Mouse (Mus musculus): Measurements from ENCODE around the gene Ggnbp2.
"Not testable (repeated sequence)": the region's sequence is repeated elsewhere in the genome, so short reads cannot be mapped to it uniquely, and the experiment has no call there.

Gene Ggnbp2

DNA sequence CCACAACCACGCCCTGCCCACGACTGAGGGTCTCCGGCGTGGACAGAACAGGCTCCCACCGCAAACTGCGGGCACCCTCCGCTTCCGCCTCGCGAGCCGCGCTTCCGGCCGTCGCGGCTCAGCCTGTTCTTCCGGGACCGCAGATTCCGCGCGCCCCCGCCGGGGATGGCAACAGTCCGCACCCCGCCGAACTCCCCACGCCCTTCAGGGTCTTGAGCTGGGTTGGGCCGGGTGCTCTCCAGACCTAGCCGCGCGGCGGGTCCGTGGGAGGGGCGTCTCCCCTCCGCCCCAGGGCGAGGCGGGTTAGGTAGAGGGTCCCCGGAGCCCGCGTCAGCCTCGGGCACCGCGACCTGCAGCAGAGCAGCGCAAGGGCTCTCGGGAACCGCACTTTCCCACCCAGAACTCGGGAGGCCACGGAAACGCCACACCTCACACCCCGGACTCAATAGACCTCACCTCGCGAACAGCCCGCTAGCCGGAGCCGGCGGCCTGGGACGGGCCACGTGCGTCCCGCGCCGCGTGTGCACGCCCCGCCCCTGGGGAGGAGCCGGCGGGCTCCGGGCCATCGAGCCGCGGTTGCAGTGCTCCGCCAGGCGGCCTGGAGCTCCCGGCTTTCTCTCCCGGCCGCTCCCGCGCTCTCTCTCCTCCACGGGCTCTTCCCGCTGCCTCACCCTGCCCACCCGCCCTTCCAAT is 9.3 kb upstream of the Ggnbp2 start, which contains the start of the genes Myo19 and Pigw:
TSS of gene Myo19 (plus strand) at position 377 of the 693 bp plus-strand sequence.
TSS of gene Pigw (minus strand) at position 514 of the 693 bp plus-strand sequence.
- intact Hi-C loops (cut with DNase I), result no loop called here

DNA sequence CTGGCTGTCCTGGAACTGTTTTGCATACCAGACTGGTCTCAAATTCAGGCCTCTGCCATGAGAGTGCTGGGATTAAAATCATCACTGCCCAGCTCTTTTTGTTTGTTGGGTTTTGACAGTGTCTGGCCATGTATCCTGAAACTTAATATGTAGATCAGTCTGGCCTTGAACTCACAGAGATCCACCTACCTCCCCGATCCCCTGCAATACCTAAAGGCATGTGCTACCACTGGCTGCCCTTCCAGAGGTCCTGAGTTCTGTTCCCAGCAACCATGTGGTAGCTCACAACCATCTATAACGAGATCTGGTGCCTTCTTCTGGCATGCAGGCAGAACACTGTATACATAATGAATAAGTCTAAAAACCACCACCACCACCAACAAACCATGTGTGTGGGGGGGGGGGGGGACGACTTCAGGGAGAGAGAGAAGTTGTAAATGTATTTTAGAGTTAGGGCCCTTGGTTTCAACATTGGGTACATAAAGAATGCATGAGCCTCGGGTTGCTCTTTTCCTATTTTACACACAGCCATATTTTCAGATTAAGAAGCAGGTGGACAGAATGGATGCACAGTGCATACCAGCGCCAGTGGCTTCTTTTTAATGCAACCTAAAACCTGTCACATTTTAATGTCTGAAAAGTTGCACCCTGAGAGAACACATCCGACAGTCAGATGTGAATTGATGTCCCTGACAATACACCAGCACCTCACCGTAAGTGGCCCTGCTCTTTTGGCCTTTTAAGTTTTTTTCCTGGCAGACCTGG is 8.6 kb upstream of the Ggnbp2 start:
- intact Hi-C loops (cut with DNase I), result no loop called here

GRCm38 (mm10) chr11:84876020-84876419 is 5.4 kb upstream of the Ggnbp2 start:
- intact Hi-C loops (cut with DNase I), result not testable (repeated sequence)

DNA sequence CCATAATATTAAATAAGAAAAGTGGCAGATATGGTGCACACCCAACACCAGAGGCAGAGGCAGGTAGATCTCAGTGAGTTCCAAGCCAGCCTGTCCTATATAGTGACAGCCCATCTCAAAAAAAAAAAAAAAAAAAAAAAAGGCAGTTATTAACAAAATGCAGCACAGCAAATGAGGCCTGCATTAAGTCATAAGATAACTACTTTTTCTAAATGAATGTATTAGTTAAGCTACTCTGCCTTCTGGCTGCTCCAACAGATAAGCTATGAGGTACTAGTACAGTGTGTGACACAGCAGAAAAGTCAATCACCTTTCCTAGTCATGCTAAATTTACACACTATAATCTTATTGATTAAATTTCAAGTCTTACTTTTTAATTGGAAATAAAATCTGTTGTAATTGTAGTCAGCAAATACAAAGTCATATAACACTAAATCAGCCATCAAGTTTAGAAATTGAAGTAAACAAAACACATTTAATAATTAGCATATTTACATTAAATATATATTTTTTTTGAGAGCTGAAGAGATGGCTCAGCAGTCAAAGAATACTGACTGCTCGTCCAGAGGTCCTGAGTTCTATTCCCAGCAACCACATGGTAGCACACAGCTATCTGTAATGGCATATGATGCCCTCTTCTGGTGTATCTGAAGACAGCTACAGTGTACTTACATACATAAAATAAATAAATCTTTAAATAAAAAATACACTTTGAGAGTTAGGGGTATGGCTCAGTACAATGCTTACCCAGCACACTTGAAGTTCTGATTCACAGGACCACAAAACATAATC is 2.6 kb upstream of the Ggnbp2 start:
- intact Hi-C loops (cut with DNase I), result no loop called here

DNA sequence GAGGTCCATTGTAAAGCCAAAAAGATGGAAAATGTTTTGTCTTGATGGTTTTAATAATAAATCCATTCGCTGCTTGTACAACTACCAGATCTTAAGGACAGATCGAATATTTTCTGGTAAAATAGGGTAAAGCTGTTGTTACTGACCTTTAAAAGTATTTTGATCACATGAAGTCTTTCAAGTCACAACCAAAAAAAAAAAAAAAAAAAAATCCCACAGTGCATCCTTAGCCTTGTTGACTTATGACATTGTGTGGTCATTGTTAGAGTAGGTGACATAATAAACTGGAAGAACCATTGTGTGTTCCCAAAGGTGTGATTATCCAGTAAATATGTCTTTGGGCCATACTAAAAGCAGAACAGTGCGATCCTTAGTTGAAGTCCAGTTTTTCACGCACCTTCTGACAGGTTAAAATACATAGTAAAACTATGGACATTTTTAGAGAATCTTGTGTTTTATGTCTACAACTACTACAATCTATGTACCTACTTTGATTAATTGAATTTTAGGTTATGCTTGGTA is 992 bp upstream of the Ggnbp2 start:
- intact Hi-C loops (cut with DNase I), result no loop called here

DNA sequence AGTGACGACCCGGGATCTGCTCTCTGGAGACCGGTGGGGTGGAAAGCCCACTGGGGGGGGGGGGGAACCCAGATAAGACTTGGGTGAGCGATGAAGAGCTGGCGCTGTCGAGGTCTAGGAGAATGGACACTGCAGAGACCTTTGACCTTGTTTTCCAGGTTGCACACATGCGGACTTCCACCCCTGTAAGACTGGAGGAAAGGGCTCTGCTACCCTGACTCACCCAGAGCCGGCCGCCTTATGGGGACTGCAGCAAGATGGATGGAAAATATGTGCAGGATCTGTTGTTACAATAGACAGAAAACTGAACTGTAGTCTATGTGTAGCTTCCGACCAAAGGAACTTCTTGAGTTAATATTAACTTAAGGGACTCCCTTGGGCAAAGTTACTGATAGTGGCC is 429 bp upstream of the Ggnbp2 start:
- intact Hi-C loops (cut with DNase I), result no loop called here

GRCm38 (mm10) chr11:84869537-84870232 is 932 bp downstream of the Ggnbp2 start:
- intact Hi-C loops (cut with DNase I), result loop anchor here (5.0 kb wide), 1 partner anchor 42 kb away; the partner anchor contains the start of gene Dhrs11

DNA sequence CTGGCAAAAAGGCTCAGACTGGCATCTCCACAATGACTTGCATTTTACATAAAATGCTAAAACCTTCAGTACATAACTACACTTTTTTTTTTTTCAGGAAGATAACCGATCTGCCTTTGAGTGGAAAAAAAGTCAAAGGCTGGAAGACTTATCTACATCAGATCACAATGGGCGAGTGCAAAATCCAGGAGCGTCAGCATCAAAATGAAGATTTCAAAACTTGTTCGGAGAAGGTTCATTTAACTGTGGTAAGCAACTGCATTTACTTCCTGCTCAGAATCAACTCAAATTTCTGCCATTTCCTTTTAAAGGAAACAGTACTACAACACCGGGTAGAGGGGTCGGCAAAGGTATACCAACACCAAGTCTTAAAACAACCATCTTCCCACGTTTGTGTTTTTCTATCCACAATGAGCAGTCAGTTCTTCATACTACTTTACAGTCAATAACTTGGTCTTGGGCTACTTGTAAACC is 1.8 kb downstream of the Ggnbp2 start:
- intact Hi-C loops (cut with DNase I), result loop anchor here (5.0 kb wide), 1 partner anchor 42 kb away; the partner anchor contains the start of gene Dhrs11

GRCm38 (mm10) chr11:84867586-84867985 is 3.0 kb downstream of the Ggnbp2 start:
- intact Hi-C loops (cut with DNase I), result loop anchor here (5.0 kb wide), 1 partner anchor 40 kb away; the partner anchor contains the start of gene Dhrs11

GRCm38 (mm10) chr11:84865268-84865667 is 5.3 kb downstream of the Ggnbp2 start:
- intact Hi-C loops (cut with DNase I), result loop anchor here (5.0 kb wide), 1 partner anchor 38 kb away; the partner anchor contains the start of gene Dhrs11

DNA sequence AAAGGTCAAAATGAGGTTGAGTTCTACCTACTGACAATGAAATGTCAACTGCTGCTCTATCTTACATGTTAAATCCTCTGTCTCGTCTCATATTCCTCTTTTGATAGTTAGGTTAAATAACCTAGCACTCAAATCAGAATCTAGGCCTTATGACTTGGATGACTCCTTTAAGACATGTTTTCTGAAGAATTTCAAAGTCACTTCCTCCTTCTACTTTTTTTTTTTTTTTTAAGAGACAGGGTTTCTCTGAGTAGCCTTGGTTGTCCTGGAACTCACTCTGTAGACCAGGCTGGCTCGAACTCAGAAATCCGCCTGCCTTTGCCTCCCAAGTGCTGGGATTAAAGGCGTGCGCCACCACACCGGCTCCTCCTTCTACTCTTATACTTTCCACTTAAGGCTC is 15.3 kb downstream of the Ggnbp2 start:
- intact Hi-C loops (cut with DNase I), result no loop called here

GRCm38 (mm10) chr11:84847475-84848090 is 23.0 kb downstream of the Ggnbp2 start:
- intact Hi-C loops (cut with DNase I), result no loop called here

DNA sequence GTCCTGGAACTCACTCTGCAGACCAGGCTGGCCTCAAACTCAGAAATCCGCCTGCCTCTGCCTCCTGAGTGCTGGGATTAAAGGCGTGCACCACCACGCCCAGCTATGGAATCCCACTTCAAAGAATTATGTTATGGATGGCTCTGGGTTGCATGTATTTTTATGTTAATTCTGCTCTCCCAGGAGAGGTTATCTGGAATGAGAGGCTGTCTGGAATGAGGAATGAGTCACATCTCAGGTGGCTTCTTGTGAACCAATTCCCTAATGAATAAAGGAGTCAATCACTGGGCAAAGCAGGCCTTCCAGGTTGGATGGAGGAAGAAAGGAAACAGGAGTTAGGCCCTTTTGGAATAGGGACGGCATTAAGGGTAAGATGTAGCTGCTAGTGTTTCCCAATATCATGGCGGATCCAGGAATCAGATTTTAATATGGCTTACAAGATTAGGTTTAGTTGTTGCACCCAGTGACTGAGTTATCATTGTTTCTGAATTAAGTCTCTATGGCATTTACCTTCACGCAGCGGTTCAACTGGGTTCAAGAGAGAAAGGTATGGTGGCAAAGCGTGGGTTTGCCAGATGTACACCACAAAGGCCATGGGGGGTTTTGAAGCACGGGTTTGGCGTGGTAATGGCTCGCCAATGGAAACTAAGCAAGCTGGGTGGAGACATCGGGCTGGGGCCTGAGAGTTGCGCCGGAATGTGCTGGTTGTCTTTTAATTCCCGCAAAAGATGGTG is 23.7 kb downstream of the Ggnbp2 start:
- intact Hi-C loops (cut with DNase I), result no loop called here

GRCm38 (mm10) chr11:84839330-84839729 is 31.3 kb downstream of the Ggnbp2 start:
- intact Hi-C loops (cut with DNase I), result no loop called here

- intact Hi-C loops (cut with DNase I), result loop anchor here (5.0 kb wide), 1 partner anchor 38 kb away; no protein-coding TSS in a partner anchor
Observed at GRCm38 (mm10) chr11:84829495-84829894, 41.1 kb downstream of the Ggnbp2 start.

DNA sequence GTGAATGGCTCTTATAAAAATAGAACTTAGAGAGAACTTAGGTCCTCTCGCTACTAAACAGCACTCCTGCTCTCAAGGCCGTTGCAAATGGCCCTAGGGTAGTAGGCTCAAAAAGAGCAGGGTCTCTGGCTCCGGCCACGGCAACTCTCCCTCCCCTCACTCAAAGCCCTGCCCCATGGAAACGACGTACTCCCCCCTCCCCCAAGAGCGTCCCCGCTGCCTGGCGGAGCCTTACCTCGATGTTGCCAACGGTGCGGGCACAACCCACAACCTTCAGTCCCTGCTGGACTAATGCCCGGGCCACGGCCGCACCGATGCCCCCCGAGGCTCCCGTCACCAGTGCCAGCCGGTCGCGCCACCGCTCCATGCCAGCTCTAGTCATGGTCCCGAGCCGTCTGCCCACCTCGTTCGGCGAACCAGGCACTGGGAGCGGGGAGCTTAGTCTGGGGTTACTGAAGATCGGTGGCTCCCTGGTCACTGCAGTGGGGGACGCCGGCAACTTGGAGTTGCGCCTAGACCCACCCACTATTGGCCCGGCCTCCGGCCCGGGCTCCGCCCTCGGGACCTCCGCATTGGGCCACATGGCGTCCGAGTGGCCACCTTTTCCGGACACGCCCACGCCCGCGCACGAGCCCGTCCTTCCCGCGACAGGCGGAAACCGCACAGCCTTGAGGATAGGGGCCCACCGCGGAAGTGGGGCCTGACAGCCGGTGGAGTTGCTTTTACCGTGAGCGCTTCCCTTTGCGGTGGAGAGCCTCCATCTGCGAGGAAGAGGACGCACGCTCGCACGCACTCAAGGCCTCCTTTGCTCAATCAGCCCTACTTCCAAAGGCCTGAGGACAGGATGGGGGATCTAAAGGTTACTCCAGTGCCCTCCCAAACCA is 41.9 kb downstream of the Ggnbp2 start, which contains the start of gene Dhrs11:
TSS of gene Dhrs11 (minus strand) at position 479 of the 884 bp plus-strand sequence.
- intact Hi-C loops (cut with DNase I), result loop anchor here (5.0 kb wide), 1 partner anchor 39 kb away; no protein-coding TSS in a partner anchor

DNA sequence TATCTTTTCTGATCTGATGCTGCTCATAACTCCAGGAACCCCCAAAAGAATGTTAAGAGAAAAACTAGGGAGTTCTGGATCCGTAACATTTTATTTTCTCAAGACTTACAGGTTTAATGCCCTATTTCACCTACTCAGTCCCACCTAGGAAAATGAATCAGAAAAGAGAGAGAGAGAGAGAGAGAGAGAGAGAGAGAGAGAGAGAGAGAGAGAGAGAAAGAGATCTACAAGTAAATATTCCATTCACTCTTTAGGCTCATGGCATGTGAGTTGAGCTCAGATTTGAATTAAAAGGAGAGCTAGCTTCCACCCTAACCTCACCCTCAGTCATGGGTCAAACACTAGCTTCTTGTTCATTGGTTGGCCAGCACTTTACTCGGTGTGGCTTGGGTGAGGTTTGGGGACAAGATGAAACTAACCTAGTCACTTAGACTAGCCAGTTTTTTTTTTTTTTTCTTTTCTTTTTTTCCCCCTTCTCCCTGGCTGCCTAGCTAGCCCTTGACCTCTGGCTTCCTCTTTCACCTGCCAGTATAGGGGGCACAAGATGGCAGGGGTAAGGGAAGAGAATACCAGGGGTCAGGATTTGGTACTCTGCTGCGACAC is 42.6 kb downstream of the Ggnbp2 start:
- intact Hi-C loops (cut with DNase I), result loop anchor here (5.0 kb wide), 1 partner anchor 39 kb away; no protein-coding TSS in a partner anchor

Data from adrenal gland (tissue).